Mouse (Mus musculus): ENCODE data around the gene Slc6a5. TPM values are rescaled to one million over a fixed set of nuclear protein-coding genes. Genes with fewer than 3 reads are reported as not detected.
"Not testable (repeated sequence)": the region's sequence is repeated elsewhere in the genome, so short reads cannot be mapped to it uniquely, and the experiment has no call there.

The Slc6a5 gene
- total RNA-seq, 2 experiments from 2014 or later, result 0.02 TPM; not detected in 1

GRCm38 (mm10) chr7:49913164-49913563, 3.2 kb downstream of the Slc6a5 start:
- DNase-seq (ENCODE audit: low spot score in 2 of 2), result no peak

DNA sequence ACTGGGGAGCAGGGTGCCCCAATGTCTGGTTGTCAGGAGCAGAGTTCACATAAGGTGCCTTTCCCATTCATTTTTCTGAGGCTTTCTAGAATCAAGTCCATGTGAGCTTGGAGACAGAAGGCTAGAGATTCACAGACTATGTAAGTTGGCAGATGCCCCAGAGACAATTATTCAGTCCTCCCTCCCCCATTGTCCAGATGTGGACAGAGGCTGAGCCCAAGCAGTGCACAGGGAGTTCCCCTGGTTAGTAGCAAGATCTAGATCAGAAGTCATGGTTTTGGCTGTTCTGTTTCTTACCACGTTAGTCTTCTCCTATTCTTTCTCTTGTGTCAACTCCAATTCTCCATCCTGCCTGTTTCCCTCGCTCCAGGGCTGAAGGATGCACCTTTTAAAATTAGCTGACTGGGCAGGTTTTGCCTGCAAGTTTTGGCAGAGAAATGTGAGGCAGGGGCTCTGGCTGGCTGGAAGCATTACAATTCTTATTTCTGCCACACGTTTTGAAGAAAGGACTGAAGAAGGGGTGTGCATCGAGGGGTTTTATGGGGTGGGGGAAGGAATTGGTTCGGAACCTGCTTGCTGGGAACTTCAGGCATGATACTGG, 3.9 kb downstream of the Slc6a5 start:
- DNase-seq (ENCODE audit: low spot score in 2 of 2), result no peak

GRCm38 (mm10) chr7:49914946-49915345, 5.0 kb downstream of the Slc6a5 start:
- no peak for DNase-seq (ENCODE audit: low spot score in 2 of 2)

GRCm38 (mm10) chr7:49915471-49915870, 5.5 kb downstream of the Slc6a5 start:
- no peak for DNase-seq (ENCODE audit: low spot score in 2 of 2)

DNA sequence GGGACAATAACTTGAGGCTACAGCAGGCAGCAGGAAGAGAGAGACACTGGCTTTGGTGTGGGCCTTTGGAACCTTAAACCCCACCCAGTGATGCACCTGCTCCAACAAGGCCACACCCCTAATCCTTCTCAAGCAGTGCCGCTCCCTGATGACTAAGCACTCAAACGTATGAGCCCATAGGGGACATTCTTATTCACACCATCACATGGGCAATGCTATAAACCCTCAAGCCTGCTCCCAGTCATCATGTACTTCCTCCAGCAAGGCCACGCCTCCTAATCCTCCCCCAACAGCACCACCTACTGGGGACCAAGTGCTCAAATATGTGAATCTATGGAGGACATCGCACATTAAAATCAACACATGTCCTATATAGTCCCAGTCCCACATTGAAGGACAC, 9.5 kb downstream of the Slc6a5 start:
- DNase-seq (ENCODE audit: low spot score in 2 of 2), result no peak

GRCm38 (mm10) chr7:49920751-49921150, 10.8 kb downstream of the Slc6a5 start:
- no peak for DNase-seq (ENCODE audit: low spot score in 2 of 2)

GRCm38 (mm10) chr7:49922928-49923327, 13.0 kb downstream of the Slc6a5 start:
- no peak for DNase-seq (ENCODE audit: low spot score in 2 of 2)

- DNase-seq (ENCODE audit: low spot score in 2 of 2), result peak; percentile 42 to 61
Measured at GRCm38 (mm10) chr7:49923376-49923775, 13.4 kb downstream of the Slc6a5 start.

GRCm38 (mm10) chr7:49928571-49928970, 18.6 kb downstream of the Slc6a5 start:
- no peak for DNase-seq (ENCODE audit: low spot score in 2 of 2)

DNA sequence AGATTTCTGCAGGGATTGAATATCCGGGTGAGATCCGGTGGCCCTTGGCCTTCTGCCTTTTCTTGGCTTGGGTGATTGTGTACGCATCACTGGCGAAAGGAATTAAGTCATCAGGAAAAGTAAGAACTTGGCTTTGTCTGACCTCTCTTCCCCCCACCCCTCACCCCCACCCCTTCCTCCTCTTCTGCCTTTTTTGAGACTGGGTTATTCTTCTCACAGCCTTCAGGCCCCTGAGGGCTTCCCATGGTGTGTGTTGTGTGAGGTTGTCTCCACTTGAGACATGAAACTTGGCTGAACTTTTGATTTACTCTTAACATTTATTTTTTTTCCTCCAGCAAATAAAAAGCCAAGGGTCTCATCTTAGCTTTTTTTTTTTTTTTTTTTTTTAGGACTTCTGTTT, 20.1 kb downstream of the Slc6a5 start:
- no peak for DNase-seq (ENCODE audit: low spot score in 2 of 2)

GRCm38 (mm10) chr7:49933386-49934115, 23.6 kb downstream of the Slc6a5 start:
- DNase-seq (ENCODE audit: low spot score in 2 of 2), result not testable (repeated sequence)

- DNase-seq (ENCODE audit: low spot score in 2 of 2), result no peak
Measured at GRCm38 (mm10) chr7:49936821-49937220, 26.9 kb downstream of the Slc6a5 start.

DNA sequence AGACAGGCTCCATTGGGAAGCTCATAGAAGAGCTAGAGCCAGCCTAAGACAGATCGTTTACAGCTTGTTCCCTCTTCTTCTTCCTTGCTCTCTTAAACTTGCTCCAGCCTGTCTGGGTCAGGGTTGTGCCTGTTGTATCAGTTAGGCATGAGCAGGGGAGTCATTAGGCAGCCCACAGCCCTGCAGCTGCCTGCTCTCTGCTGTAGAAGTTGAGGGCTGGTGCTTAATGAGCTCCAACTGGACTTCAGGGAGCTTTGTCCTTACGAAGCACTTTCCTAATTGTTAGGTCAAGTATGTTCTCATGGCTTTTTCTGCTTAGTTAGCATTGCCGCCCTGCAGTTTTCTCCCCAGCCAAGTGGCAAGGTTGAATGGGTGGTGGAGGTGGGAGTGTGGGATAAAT, 32.1 kb downstream of the Slc6a5 start:
- DNase-seq (ENCODE audit: low spot score in 2 of 2), result no peak

DNA sequence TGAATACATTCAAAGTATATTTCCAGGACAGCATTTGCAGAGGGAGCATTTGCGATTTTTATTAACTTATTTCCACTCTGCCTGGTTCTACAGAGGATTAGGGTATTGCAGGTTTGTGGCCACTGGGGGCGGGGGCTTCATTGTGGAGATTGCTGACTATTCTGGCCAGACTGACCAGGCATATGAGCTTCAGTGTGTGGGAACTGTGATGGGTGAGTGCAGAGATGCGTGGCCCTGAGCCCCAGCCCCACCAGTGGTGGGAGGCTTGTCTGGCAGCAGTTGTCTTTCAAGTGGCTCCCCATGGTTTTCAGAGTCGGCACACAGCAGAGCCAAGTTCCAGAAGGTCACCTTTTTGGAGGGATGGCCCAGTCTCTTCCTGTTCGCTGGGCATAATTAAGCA, 32.5 kb downstream of the Slc6a5 start:
- no peak for DNase-seq (ENCODE audit: low spot score in 2 of 2)

DNA sequence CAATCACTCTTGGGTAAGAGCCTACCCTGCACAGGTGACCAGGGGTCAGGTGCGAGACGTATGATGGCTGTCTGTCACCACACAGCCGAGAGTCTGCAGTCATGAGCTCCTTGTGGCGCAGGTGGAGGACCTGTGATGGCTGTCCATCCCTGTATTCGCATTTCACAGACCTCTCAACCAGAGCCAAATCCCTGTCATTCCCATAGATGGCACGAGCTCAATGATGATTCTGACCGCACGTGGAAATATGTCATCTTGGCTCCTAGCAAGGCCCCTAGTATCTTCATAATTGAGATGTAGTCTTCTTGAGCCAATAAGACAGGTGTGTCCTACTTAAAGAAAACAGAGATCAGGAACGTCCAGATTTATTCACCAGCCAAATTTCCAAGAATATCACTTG, 36.7 kb downstream of the Slc6a5 start:
- no peak for DNase-seq (ENCODE audit: low spot score in 2 of 2)

DNA sequence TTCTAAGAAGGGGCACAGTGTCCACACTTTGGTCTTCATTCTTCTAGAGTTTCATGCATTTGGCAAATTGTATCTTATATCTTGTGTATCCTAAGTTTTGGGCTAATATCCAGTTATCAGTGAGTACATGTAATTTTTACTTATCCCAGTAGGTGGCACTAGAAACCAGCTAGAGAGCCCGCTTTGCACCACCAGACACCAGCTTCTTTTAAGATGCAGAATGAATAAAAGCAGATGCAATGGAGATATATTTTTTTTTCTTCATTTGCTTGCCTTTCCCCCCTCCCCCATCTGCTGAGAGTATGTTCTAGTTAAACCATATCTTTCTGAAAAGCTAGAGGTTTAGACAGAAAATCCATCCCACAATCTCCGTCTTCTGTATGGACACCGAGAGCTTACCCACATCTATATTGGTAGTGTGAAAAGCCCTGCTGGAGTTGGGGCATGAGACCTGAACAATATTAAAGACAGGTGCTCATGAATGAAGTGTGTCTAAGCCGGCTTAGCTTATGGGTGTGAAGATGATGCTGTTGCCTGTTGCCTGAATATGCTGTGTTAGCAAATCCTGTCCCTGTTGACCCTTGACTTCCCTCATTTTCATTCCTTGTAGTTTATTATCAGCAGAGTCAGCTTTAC, 43.7 kb downstream of the Slc6a5 start:
- DNase-seq (ENCODE audit: low spot score in 2 of 2), result no peak

- DNase-seq (ENCODE audit: low spot score in 2 of 2), result no peak
Measured at GRCm38 (mm10) chr7:49954834-49955233, 44.9 kb downstream of the Slc6a5 start.

DNA sequence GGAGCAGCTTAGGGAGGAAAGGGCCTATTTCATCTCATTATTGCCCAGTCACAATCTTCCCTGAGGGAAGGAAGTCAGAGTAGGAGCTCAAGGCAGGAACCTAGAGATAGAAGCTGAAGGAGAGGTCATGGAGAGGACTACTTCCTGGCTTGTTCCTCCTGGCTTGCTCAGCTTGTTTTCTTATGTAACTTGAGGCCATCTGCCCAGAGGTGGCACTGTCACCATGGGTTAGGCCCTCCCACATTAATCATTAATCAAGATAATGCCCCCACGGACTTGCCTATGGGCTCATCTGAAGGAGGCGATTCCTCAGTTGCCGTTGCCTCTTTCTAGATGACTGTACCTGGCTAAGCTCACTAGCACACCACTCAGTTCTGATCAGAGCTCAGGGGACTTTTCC, 47.2 kb downstream of the Slc6a5 start:
- DNase-seq (ENCODE audit: low spot score in 2 of 2), result no peak

DNA sequence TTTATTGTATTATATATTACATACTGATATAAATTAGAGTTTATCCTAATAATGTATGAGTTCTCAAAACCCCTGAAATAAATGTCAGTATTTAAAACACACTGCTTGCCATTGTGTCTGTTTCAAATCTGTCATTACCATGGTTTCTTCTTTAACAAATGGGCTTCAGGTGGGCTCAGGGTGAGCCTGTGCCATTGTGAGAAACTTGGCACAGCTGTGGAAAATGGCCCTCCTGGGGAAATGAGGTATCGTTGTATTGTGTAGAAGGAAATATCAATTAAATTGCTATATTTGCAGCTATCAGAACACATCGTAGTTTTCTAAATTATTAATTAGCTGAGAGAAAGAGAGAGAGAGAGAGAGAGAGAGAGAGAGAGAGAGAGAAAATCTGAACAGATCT, 53.8 kb downstream of the Slc6a5 start:
- DNase-seq (ENCODE audit: low spot score in 2 of 2), result no peak

DNA sequence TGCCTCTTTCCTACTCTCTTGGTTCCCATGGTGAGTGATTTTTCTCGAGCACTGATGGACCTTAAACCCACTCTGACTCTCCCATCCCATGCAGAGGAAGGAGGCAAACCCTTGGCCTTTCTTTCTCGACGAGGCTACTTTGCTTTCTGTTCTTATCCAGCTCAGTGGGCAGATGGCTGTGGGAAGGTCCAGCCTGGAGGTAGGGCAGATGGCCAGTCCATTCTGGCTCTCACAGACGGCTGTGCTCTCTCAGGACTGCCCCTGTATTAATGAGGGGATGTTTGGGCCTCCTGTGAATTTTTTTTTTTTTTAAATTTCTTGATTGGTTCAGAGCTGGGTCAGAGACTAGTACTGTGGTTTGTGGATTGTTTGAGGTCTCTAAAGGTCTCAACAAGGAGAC, 59.6 kb downstream of the Slc6a5 start:
- no peak for DNase-seq (ENCODE audit: low spot score in 2 of 2)

DNA sequence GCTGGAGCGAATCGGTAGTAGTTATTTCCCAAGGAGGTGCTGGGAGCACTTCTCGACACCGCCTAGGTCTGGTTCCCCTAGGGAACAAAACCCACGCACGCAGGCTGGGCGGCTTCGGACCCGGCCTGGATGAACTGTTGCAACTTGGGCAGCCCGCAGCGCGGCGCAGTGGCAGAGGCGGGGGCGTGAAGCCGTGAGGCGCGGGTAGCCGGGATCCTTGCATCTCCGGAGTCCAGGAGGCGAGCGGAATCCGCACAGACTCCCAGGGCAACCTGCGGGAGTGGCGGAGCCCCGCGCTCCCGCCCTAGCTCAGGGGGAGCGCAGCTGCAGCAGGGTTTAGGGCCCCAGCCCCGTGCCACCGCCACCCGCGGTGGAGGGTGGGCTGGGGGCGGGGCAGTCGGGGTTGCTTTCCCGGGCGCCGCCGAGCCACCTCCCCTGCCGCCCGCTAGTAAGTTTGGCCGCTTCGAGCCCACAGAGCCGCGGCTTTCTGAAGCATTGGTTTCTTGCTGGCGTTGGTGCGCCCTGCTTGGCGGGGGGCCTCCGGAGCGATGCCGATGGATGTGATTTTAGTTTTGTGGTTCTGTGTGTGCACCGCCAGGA, 65.0 kb downstream of the Slc6a5 start, which contains the start of gene Nell1:
TSS of gene Nell1 (plus strand) at position 24 of the 600 bp plus-strand sequence.
- no peak for DNase-seq (ENCODE audit: low spot score in 2 of 2)
